Mouse (Mus musculus): Measurements from ENCODE around the gene Pml. TPM values are rescaled to one million over a fixed set of nuclear protein-coding genes. Genes with fewer than 3 reads are reported as not detected.
A peak's percentile ranks its signal among the peaks of the same experiment; 100 is the strongest.

Gene Pml
- polyA plus RNA-seq, 1 experiment from 2014 or later: 15.3 TPM

DNA sequence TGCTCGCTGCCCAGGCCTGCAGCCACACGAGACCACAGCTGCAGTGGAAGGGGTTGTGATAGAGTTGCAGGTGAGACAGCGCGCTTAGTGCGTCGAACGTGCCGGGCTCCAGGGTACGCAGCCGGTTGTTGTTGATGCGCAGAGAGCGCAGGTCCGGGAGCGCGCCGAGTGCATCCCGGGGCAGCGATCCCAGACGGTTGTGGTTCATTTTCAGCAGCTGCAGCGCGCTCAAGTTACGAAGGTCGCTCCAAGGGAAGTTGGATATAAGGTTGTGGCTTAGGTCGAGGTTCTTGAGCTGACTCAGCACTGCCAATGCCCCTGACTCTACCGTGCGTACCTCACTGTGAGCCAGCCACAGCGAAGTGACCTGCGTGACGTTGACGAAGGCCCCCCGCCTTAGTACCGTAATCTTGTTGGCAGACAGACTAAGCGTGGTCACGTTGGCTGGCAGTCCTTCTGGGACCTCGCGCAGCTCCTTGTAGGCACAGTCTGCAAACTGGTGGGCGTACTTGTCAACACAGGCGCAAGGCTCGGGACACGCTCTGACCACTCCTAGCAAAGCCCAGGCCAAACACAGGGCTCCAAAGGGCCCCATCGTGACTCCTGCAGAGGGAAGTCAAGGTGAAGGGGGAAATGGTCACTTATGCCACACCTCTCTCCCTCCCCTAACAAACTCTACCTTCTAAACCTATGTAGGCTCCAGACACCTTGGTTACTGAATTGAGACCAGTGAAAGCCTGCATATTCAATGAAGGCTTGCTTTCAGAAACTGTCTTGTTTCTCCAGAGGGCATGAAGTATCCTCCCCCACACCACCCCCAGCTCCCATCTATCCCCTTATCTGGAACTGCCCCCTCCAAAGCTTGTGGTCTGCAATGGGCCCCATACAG lies 50.0 kb downstream of the Pml start:
- DNase-seq (ENCODE audit: low spot score) (peak; percentile 70), ATAC-seq (ENCODE audit: low read depth) (no peak)
- peaks cover 96% of the 10 kb centered on the region for H3K27me3 ChIP-seq (replicated peaks; ENCODE audit: control insufficient read depth, insufficient read depth, low read length)
- peak overlapping the region; percentile 31 for H3K4me3 ChIP-seq (ENCODE audit: low read depth, low read length)
- 3% methylated on average over 30 of the region's 41 CpGs for WGBS
- H3K27ac ChIP-seq (replicated peaks; ENCODE audit: low read depth, low read length): no peak overlapping the region
- H3K4me2 ChIP-seq (ENCODE audit: low read depth, low read length): peak overlapping the region; percentile 53
- H3K9me3 ChIP-seq (ENCODE audit: control insufficient read depth, low read length): no peaks in the 10 kb centered on the region
- H3K36me3 ChIP-seq (ENCODE audit: control insufficient read depth, insufficient read depth, low read length): no peaks in the 10 kb centered on the region
- no peak overlapping the region; the same call in 1 of the 2 replicates for H3K9ac ChIP-seq (ENCODE audit: low read depth, low read length)
- peaks cover 47% of the 10 kb centered on the region for H3K4me1 ChIP-seq (ENCODE audit: control insufficient read depth, insufficient read depth, low read length)

DNA sequence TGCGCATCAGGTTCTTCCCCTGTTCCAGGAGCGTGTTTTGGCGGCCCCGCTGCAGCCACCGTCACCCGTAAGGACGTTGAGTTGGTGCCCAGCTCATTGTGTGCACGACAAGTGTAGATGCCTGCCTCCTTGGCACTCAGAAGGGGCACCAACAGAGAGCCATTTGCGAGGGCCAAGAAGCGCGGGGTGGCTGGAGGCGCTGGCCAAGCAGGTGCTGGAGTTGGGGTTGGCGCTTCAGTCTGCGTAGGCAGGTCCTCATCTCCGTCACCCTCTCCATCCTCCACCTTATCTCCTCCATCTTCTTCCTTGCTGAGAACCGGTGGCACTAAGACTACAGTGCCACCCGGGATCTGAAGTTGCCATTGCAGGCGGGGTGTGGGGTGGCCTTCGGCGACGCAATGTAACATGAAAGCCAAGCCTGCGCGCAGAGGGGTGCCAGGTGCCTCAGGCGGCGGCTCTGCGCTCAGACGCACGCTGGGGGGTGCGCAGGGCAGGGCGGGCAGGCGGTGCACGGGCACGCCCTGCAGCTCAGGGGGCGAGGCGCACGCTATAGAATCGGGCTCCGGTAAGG lies 50.7 kb downstream of the Pml start:
- H3K36me3 ChIP-seq (ENCODE audit: control insufficient read depth, insufficient read depth, low read length): no peaks in the 10 kb centered on the region
- no peak for ATAC-seq (ENCODE audit: low read depth)
- no peak overlapping the region; the same call in 1 of the 2 replicates for H3K9ac ChIP-seq (ENCODE audit: low read depth, low read length)

DNA sequence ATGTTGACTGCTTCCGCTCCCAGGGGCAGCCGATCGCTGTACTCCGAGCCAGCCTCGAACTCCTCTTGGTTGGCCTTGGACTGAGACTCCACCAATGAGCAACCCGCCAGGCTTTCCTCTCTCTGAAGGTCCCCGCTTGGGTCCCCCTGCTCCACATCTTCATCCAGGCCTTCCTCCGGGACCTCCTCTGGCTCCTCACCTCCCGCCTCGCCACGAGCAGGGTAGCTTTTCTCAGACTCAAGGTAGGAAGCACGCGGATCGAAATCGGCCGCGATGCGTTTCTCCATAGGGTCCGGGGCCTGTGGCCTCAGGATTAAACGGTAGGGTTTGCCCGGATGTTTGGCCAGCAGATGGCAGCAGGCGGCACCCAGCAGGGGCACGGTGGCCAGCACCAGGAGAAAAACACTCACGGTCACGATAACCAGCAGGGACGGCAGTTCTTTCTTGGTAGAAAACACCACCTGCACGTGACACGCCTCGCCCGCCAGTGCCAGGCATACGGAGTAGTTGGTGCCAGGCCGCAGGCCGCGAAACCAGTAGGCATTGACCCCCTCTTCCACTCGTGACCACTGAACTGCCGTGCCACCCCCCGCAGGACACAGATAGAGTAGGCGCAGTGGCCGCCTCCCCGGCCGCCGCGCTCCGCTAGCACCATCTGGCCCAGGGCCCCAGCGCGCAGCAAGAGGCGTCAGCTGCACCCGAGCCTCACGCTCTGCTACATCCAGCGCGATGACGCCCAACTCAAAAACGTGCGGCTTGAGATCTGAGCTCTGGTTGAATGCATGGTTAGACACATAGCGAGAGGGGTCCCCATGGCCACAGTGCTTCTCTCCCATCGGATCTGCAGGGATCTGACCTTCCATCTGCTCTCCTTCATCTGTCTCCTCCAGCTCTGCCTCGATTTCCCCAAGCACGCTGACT lies 51.5 kb downstream of the Pml start:
- H3K4me3 ChIP-seq (ENCODE audit: low read depth, low read length): peak overlapping the region; percentile 31

More for the DNA sequence above, 50.7 kb downstream of the Pml start:
- Histone ChIP-seq H3K9me3 (ENCODE audit: control insufficient read depth, low read length) (no peaks in the 10 kb centered on the region), H3K4me3 (ENCODE audit: low read depth, low read length) (peak overlapping the region; percentile 31), H3K4me1 (ENCODE audit: control insufficient read depth, insufficient read depth, low read length) (peaks cover 45% of the 10 kb centered on the region), H3K27ac (replicated peaks; ENCODE audit: low read depth, low read length) (no peak overlapping the region), H3K27me3 (replicated peaks; ENCODE audit: control insufficient read depth, insufficient read depth, low read length) (peaks cover 95% of the 10 kb centered on the region), H3K4me2 (ENCODE audit: low read depth, low read length) (peak overlapping the region; percentile 58)
- DNase-seq (ENCODE audit: low spot score): no peak
- WGBS: 3% methylated on average over 32 of the region's 38 CpGs

DNA sequence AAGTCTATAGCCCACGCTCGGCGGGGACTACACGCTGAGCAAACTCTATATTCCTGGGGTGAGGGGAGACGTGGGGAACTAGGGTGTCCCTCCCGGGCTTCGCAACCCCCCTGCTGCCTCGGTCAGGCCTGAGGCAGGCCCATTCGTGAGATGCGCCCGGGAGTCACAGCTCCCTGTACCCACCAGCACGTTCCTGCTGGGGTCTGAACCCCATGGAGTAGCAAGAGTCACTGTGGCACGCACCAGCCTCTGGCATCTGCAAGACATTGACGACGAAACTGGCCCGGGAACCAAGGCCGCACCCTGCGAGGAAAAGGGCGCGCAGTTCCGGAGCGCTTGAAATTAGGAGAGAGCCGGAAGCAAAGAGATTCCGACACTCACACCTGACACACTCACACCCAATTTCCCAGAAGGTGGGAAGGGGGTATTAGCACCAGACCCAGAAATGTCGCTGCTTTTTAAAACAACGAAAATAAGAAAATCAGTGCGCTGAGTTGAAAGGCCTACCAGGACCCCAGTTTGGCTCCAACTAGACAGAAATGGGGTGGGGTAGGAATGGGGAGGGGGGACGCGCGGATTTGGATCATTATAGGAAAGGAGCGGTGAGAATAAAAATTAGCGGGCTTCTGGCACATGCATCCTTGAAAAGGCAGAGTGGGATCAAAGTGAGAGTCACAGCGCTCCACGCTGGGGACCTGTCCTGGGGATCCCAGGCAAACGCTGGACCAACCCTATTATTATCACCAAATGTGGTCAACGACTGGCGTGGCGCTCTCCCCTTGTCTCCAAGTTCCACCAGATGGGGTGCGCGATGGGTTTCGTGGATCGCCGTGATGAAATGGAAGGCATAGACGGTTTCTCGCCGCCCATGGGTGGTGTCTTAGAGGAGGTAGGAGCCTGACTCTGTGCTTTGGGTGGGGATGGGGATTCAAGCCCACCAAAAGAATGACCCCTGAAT lies 52.7 kb downstream of the Pml start:
- Histone ChIP-seq H3K4me1 (ENCODE audit: control insufficient read depth, insufficient read depth, low read length) (peaks cover 37% of the 10 kb centered on the region), H3K27ac (replicated peaks; ENCODE audit: low read depth, low read length) (no peak overlapping the region), H3K4me3 (ENCODE audit: low read depth, low read length) (peak overlapping the region; percentile 31), H3K36me3 (ENCODE audit: control insufficient read depth, insufficient read depth, low read length) (no peaks in the 10 kb centered on the region), H3K9ac (ENCODE audit: low read depth, low read length) (no peak overlapping the region), H3K4me2 (ENCODE audit: low read depth, low read length) (peak overlapping the region; percentile 58), H3K27me3 (replicated peaks; ENCODE audit: control insufficient read depth, insufficient read depth, low read length) (peaks cover 75% of the 10 kb centered on the region), H3K9me3 (ENCODE audit: control insufficient read depth, low read length) (no peaks in the 10 kb centered on the region)
- DNase-seq (ENCODE audit: low spot score) (no peak), ATAC-seq (ENCODE audit: low read depth) (no peak)
- WGBS: 5% methylated on average over 46 of the region's 46 CpGs

More for the DNA sequence above, 51.5 kb downstream of the Pml start:
- Histone ChIP-seq H3K9me3 (ENCODE audit: control insufficient read depth, low read length) (no peaks in the 10 kb centered on the region), H3K27ac (replicated peaks; ENCODE audit: low read depth, low read length) (no peak overlapping the region), H3K36me3 (ENCODE audit: control insufficient read depth, insufficient read depth, low read length) (no peaks in the 10 kb centered on the region), H3K27me3 (replicated peaks; ENCODE audit: control insufficient read depth, insufficient read depth, low read length) (peaks cover 87% of the 10 kb centered on the region), H3K9ac (ENCODE audit: low read depth, low read length) (peak overlapping the region; percentile 42), H3K4me1 (ENCODE audit: control insufficient read depth, insufficient read depth, low read length) (peaks cover 42% of the 10 kb centered on the region), H3K4me2 (ENCODE audit: low read depth, low read length) (peak overlapping the region; percentile 58)
- ATAC-seq (ENCODE audit: low read depth) (peak; percentile 39; the same call in 1 of the 2 replicates), DNase-seq (ENCODE audit: low spot score) (peak; percentile 65)
- 5% methylated on average over 50 of the region's 58 CpGs for WGBS

DNA sequence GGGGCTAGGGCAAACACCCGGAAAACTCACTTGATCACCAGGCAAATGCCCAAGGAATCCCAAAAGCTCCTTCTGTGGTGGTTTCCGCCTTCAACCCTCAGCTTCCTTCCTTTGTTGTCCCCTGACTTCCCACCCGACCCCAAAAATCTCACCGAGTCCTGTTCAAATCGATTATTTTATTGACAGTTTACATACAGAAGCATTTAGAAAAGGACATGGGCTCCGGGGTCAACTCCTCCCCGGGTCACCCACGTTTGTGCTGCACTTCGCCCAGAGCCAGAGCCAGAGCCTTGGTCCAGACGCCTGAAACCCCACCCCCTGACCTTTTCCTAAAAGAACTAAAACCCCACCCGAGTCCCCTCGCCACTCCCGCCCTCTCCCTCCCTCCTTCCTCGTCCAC lies 53.4 kb downstream of the Pml start:
- H3K9me3 ChIP-seq (ENCODE audit: control insufficient read depth, low read length): no peaks in the 10 kb centered on the region
- peaks cover 68% of the 10 kb centered on the region for H3K27me3 ChIP-seq (replicated peaks; ENCODE audit: control insufficient read depth, insufficient read depth, low read length)
- 12% methylated on average over 14 of the region's 14 CpGs for WGBS
- H3K4me3 ChIP-seq (ENCODE audit: low read depth, low read length): peak overlapping the region; percentile 31; the same call in 1 of the 2 replicates
- no peak overlapping the region for H3K9ac ChIP-seq (ENCODE audit: low read depth, low read length)
- H3K36me3 ChIP-seq (ENCODE audit: control insufficient read depth, insufficient read depth, low read length): no peaks in the 10 kb centered on the region
- H3K4me1 ChIP-seq (ENCODE audit: control insufficient read depth, insufficient read depth, low read length): peaks cover 29% of the 10 kb centered on the region
- no peak overlapping the region for H3K27ac ChIP-seq (replicated peaks; ENCODE audit: low read depth, low read length)
- DNase-seq (ENCODE audit: low spot score) (no peak), ATAC-seq (ENCODE audit: low read depth) (no peak)
- peak overlapping the region; percentile 58; the same call in 1 of the 2 replicates for H3K4me2 ChIP-seq (ENCODE audit: low read depth, low read length)

DNA sequence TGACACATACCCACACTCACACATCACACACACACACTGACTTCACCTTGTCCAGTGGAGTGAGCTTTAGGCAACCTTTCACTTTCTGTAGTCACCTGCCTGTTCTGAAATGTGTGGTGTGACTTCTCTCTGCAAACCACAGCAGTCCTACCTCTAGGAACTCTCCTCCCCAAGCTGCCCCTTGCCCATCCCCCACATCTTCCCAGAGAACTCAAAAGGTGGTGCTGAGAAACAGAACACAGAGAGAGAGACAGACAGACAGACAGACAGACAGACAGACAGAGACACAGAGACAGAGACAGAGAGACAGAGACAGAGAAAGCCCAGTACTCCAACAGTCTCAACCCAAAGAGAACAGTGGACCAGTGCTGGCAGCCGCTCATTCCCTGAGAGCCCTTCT lies 53.9 kb downstream of the Pml start:
- Histone ChIP-seq H3K36me3 (ENCODE audit: control insufficient read depth, insufficient read depth, low read length) (no peaks in the 10 kb centered on the region), H3K27ac (replicated peaks; ENCODE audit: low read depth, low read length) (no peak overlapping the region), H3K4me2 (ENCODE audit: low read depth, low read length) (0 out of 2 replicates have a peak overlapping the region, but pooled peaks have one; percentile 58), H3K9ac (ENCODE audit: low read depth, low read length) (no peak overlapping the region), H3K4me3 (ENCODE audit: low read depth, low read length) (no peak overlapping the region), H3K9me3 (ENCODE audit: control insufficient read depth, low read length) (no peaks in the 10 kb centered on the region), H3K4me1 (ENCODE audit: control insufficient read depth, insufficient read depth, low read length) (peaks cover 29% of the 10 kb centered on the region), H3K27me3 (replicated peaks; ENCODE audit: control insufficient read depth, insufficient read depth, low read length) (peaks cover 63% of the 10 kb centered on the region)
- DNase-seq (ENCODE audit: low spot score) (no peak), ATAC-seq (ENCODE audit: low read depth) (no peak)
- no CpG with 5 or more reads among the region's 1 CpGs for WGBS

DNA sequence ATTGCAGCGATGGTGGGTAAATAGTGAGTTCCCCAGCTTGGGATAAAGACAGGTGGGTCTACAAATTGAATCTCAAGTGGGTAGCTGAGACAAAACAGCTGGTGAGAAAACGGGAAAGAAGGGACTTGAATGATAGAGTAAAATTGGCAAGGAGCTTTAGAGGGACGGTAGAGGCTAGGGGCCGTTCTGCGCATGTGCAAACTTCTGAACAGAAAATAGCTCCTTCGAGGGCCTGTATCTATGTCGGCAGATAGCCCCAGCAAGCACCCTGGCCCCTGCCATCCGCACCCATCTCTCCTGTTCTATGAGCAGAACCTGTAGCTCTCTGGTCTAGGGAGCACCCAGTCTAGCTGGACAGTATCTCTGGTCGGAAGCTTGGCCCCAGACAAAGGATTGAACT lies 55.4 kb downstream of the Pml start:
- no peak overlapping the region for H3K4me2 ChIP-seq (ENCODE audit: low read depth, low read length)
- ATAC-seq (ENCODE audit: low read depth) (no peak), DNase-seq (ENCODE audit: low spot score) (no peak)
- H3K27me3 ChIP-seq (replicated peaks; ENCODE audit: control insufficient read depth, insufficient read depth, low read length): peaks cover 49% of the 10 kb centered on the region
- H3K4me3 ChIP-seq (ENCODE audit: low read depth, low read length): no peak overlapping the region
- no peaks in the 10 kb centered on the region for H3K36me3 ChIP-seq (ENCODE audit: control insufficient read depth, insufficient read depth, low read length)
- peaks cover 27% of the 10 kb centered on the region for H3K4me1 ChIP-seq (ENCODE audit: control insufficient read depth, insufficient read depth, low read length)
- H3K9ac ChIP-seq (ENCODE audit: low read depth, low read length): no peak overlapping the region
- no peak overlapping the region for H3K27ac ChIP-seq (replicated peaks; ENCODE audit: low read depth, low read length)
- 56% methylated on average over 9 of the region's 9 CpGs for WGBS
- H3K9me3 ChIP-seq (ENCODE audit: control insufficient read depth, low read length): no peaks in the 10 kb centered on the region
